In the genomic region with DNA sequence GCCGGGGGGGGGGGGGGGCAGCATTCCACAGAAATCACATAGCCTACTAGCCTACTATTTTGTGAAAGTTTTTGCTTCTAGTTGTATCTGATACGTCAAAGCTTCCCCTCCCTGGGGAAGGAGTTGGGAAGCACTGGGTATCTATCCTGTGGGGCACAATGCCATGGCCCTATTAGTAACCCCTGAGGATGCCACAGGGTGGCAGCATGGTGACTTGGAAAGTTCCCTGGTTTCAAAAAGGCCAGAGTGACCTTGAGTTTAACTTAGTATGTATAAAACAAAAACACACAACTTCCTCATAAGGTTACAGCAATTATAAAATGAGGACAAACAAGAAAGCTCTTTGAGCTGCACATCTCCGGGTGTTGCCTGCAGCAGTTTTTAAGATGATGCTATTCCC, we compare ENCODE assay signal across 9 mouse cellular contexts. TPM values are rescaled to one million over a fixed set of nuclear protein-coding genes. Genes with fewer than 3 reads are reported as not detected.
DNase-seq lines count a peak whose midpoint lies in the region; ATAC-seq lines count a peak whose summit lies in the region.
"Had no signal": no experiment of that assay in that cellular context is flagged by ENCODE, and none has a peak within 500 bp of the region (broad histone marks: within the 10 kb centered on the region; RNA-seq: fewer than 3 reads in every experiment).

No protein-coding gene starts in this region.

- no peak for ATAC-seq in hindbrain, embryonic 11.5 days (ENCODE audit: low FRiP score)
- ATAC-seq in hindbrain, embryonic 16.5 days, result no peak
- no peak for ATAC-seq in megakaryocyte, adult 5-6 weeks (ENCODE audit: poor library complexity, severe bottlenecking)

- peak; percentile 34 for DNase-seq in hindbrain, embryonic 11.5 days (ENCODE audit: low spot score)
- peak; percentile 67 for DNase-seq in 3T3-L1 (ENCODE audit: low read depth, low spot score)
- peak; percentile 62 for DNase-seq in ES-CJ7 (ENCODE audit: low read depth, low spot score)
- DNase-seq in embryo, embryonic 10.5 days (ENCODE audit: low spot score), result peak; percentile 66
- no peak for DNase-seq in frontal cortex, postnatal 25 days (ENCODE audit: low spot score in 2 of 2)
- DNase-seq in heart, postnatal 36 days, result no peak

- H3K4me1 ChIP-seq in hindbrain, embryonic 11.5 days (replicated peaks; ENCODE audit: control insufficient read depth, insufficient read depth, low read length), result no peaks in the 10 kb centered on the region
- no peaks in the 10 kb centered on the region for H3K4me1 ChIP-seq in hindbrain, embryonic 16.5 days (ENCODE audit: control insufficient read depth, insufficient read depth, low read depth, low read length)

- H3K27me3 ChIP-seq in hindbrain, embryonic 11.5 days (ENCODE audit: control insufficient read depth, insufficient read depth, low read length), result no peaks in the 10 kb centered on the region
- no peaks in the 10 kb centered on the region for H3K27me3 ChIP-seq in hindbrain, embryonic 16.5 days (replicated peaks; ENCODE audit: control insufficient read depth, insufficient read depth, low read length)

- no peak overlapping the region for H3K4me2 ChIP-seq in hindbrain, embryonic 11.5 days (replicated peaks; ENCODE audit: low read depth, low read length)
- H3K4me2 ChIP-seq in hindbrain, embryonic 16.5 days (ENCODE audit: low read length), result no peak overlapping the region

- no peak overlapping the region for H3K9ac ChIP-seq in hindbrain, embryonic 11.5 days (ENCODE audit: low read depth, low read length)
- no peak overlapping the region for H3K9ac ChIP-seq in hindbrain, embryonic 16.5 days (ENCODE audit: low read depth, low read length)

- no peaks in the 10 kb centered on the region for H3K36me3 ChIP-seq in hindbrain, embryonic 11.5 days (ENCODE audit: control insufficient read depth, insufficient read depth, low read length)
- no peaks in the 10 kb centered on the region for H3K36me3 ChIP-seq in hindbrain, embryonic 16.5 days (ENCODE audit: control insufficient read depth, insufficient read depth, low read length)

- WGBS in hindbrain, embryonic 11.5 days, result 70% methylated on average over 3 of the region's 3 CpGs
- 62% methylated on average over 3 of the region's 3 CpGs for WGBS in hindbrain, embryonic 16.5 days

- no peak overlapping the region for H3K4me3 ChIP-seq in hindbrain, embryonic 11.5 days (ENCODE audit: low read depth, low read length)
- H3K4me3 ChIP-seq in hindbrain, embryonic 16.5 days (ENCODE audit: low read length), result no peak overlapping the region

- no peak overlapping the region for H3K27ac ChIP-seq in hindbrain, embryonic 11.5 days (ENCODE audit: low read depth, low read length)
- H3K27ac ChIP-seq in hindbrain, embryonic 16.5 days (ENCODE audit: low read depth, low read length), result no peak overlapping the region

- intact Hi-C loops in heart, postnatal 36 days (cut with DNase I), result no loop called here

- no peaks in the 10 kb centered on the region for H3K9me3 ChIP-seq in hindbrain, embryonic 11.5 days (ENCODE audit: control insufficient read depth, low read length)
- no peaks in the 10 kb centered on the region for H3K9me3 ChIP-seq in hindbrain, embryonic 16.5 days (ENCODE audit: control insufficient read depth, low read length)

RNA-seq across cellular contexts. Expression of gene Lao1, which starts 42.8 kb away (rescaled TPM):
- polyA plus RNA-seq in hindbrain, embryonic 11.5 days (2014; fragmentation: Nextera tagmentation; extraction: Ambion mirVana), result not detected in 2 replicates
- polyA plus RNA-seq in hindbrain, embryonic 16.5 days (2015; fragmentation: Nextera tagmentation; extraction: Ambion mirVana), result 0.06 and 0.09 TPM in 2 replicates
- total RNA-seq in megakaryocyte, adult 5-6 weeks (2015), result not detected in 2 replicates
- not detected in 2 replicates for total RNA-seq in megakaryocyte, adult 5-6 weeks (2017)
- under 1 TPM; 0.28 to 0.38 TPM for total RNA-seq in heart, postnatal 36 days (2021)
- polyA plus RNA-seq: stomach, embryonic 14.5 days had no signal

Comparison
In these comparisons a context has a peak if more than half of its experiments do, and no peak if none do; other contexts are left out.
1. DNase-seq: peak in hindbrain, embryonic 11.5 days (single experiment), 3T3-L1 (single experiment), ES-CJ7 (single experiment) and embryo, embryonic 10.5 days (single experiment); none in frontal cortex, postnatal 25 days (0 of 2) and heart, postnatal 36 days (0 of 2).